Mouse (Mus musculus): ENCODE measurements around the gene Fap.

Fap gene

DNA sequence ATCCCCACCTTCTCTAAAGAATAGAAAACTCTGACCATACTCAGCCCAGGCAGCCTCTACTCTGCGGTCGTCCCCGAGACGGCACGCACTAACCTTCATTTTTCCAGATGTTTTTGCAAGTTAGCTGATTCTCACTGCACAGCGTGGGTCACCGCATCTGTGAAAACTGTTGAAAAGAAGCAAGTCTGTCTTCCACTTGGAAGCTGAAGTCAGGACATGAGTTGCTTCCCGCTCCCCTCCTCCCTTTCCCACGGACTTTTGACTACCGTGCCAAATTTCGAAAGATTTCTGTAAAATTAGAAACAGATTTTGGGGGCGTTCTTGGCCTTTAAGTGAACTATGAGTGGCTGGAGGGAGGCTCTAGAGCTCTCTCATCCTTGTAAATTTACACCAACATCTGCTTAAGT, at the start of gene Fap:
TSS of gene Fap (minus strand) at position 323 of the 407 bp plus-strand sequence.
- DNase-seq (ENCODE audit: low spot score) = no peak

DNA sequence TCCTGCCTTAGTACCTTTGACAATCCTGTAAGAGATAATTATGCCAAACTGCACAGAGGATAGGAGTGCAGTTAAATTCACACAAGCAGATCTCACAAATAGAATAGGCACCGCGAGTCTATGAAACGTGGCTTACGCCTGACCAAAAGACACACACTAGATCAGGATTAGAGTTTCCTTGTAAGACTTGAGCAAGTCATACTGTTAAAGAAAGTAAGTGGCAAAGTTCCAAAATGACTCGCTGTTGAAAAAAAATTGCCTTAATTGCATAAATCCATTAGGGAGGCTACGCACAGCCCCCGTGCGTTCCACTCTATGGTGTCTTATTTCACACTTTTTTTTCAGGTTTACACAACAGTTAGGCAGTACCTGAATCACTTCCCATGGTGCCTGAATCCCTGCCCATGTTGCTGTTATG, 49.2 kb upstream of the Fap start:
- no peak for DNase-seq (ENCODE audit: low spot score)

DNA sequence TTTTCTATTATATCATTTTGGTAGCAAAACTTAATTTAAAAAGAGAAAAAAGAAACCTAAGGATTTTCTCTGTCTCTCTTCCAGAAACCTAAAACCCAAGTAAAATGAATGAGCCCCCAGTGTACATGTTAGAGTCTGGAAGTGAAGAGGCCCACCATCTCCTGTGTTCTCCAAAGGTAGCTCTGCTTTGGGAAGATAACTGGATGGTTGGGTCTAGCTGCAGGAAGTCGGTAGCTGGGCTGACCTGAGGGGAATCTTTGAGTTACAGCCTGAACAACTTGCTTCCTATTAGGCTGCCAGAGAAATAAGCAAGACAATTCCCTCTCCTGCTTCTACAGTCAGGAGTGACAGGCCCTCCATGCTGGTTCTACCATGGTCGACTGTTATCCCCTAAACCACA, 45.8 kb upstream of the Fap start:
- DNase-seq (ENCODE audit: low spot score) = no peak

DNA sequence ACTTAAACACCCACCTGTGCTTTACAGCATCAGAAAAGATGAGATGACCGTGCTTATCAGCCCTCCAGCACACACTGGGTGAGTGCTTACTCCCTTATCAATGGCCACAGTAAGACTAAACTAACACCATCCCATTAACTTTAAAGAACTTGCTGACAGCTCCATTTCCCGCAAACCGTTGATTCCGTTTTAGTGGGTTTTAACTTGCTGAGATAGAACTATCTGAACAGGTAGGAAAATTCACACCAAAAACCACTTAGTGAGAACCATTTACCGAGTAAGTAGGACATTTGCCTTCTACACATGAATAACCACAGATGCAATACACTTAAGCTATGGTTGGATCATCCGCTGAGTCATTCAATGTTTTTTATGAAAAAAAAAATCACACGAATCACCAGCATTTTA, 45.1 kb upstream of the Fap start:
- DNase-seq (ENCODE audit: low spot score) = no peak

DNA sequence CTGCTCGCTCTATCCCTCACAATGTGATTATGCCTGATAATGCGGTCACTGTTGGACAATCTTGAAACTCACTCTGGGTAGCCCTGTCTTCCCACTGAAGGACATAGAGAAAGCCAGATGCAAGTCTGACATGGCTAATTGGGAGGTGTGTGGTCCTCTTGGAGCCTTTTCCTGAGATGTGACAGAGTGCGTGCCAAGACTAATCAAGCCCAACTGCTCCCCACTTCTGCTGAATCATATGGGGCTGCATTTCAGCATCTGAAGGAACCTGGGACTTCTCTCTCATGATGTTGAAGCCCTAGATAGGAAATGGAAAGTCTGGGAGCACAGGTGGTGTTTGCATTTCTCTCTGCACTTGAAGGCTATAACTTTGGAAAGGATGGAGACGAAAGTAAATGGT, 39.3 kb upstream of the Fap start:
- no peak for DNase-seq (ENCODE audit: low spot score)

DNA sequence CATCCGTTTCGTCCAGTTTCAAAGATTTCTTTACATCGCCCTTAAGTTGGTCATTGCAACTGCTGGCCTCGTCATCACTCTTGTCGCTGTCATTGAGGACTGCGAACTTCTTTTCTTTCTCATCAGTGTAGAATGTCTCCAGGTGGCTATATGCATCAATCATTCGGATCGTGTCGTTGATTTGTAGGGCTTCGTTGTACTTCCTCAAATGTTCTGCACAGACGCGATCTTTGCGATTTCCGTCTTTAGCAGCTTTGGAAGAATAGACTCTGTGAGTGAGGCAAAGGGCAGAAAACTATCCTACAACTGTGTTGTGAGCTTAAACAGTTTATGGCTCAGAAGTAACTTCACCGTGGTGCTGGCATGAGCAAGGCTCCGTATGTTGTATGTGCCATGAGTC, 32.3 kb upstream of the Fap start:
- no peak for DNase-seq (ENCODE audit: low spot score)

DNA sequence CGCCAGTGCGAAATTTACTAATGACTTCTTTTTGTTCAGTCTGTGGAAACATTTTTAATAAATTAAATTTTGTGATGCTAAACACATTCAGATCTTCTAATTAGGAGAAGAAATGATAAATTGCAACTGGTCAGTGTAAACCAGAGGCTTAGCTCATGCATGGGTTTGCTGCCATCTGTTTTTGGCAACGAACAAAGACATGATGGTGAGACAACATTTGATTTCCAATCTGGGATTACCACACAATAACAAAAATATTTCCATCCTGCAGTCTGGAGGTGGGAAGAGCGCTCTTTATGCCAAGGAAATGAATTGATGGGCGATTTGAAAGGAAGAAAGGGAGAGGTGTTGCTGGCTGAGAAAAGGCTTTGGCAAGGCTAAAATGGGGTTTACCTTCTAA, 29.7 kb upstream of the Fap start:
- DNase-seq (ENCODE audit: low spot score) = no peak

DNA sequence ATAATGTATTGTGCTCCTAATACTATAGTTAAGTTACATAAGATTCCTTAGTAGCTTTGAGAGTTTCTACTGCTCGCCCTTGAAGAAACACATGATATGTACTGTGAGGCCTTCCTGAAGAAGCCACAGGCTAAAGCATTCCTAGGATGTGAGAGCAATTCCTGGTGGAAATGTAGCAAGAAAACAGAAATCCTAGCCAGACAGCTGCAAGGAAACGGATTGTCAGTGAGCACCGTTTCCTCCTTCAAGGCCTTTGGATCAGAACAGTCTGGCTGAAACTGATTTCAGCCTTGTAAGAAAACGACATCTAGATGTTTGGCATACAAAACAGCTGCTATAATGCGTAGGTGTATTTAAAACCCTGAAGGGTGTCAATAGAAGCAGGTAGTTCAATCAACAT, 22.7 kb upstream of the Fap start:
- no peak for DNase-seq (ENCODE audit: low spot score)

DNA sequence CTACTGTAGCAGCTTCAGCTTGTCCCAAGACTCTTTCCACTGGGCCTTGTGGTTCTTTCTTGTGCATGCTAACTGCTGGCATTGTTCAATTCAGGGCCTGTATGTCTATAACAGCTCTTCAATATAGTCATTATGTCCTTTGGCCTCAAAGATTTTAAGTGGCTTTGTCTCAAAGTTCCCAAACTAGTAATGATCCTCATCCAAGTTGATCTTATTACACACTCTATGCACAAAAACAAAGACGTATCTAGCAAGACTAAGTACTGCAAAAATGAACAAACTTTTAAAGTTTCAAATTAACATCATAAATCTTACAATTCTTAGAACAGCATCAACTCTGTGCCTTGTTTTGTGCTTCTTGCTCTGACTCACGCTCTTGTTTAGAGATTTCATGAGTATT, 20.6 kb upstream of the Fap start:
- no peak for DNase-seq (ENCODE audit: low spot score)

DNA sequence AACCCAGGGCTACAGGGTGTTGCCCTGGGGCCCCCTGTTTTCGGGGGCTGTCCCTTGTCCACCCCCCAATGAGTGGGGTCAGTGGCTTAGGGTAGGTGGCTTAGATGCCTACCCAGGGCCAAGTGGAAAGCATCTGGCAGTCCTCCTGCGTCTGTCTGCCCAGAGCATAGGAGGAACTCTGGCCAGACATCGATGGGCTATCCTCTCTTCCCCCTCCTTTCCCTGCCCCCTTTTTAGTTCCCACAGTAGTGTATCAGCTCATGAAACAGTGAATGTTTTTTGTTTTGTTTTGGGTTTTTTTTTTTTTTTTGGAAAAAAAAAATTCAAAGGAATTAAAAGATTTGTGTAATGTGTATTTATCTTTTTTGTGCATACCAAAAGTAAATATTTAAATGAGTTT, 17.7 kb upstream of the Fap start:
- DNase-seq (ENCODE audit: low spot score) = no peak

DNA sequence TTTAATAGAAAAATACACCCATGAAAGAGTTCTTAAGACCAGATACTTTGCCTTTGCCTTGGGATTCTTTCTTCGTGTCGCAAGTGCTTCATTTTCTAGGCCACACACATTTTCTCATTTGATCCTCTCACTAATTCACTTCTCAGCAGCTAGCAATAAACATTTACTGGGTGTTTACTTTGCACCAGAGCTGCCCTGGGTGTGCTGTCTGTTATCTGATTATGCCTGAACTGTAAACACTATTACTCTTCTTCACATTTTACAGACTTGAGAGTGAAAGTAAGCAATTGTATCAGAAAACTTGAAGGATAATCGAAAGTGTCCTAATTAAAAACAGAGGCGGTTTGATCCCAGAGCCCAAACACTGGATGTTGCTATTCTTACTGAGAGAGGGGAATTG, 15.5 kb upstream of the Fap start:
- DNase-seq (ENCODE audit: low spot score) = no peak

DNA sequence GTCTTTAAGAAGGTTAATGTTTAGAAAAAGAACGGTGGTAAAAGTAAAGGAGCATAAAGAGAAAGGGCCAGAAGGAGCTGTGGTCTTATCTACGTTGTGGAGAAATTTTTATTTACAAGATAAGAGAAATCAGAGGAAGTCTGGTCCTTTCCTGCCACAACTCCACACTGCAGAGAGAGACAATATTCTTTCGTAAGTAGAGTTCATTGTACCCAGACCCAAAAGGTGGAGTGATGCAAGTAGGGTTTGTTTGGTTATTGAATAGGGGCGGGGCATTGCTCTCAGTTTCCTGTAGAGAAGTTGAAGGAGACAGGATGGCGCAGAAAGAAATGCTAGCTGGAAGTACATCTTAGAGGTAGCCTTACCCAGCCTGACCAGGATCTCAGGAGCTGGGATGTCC, 11.9 kb upstream of the Fap start:
- DNase-seq (ENCODE audit: low spot score) = no peak

DNA sequence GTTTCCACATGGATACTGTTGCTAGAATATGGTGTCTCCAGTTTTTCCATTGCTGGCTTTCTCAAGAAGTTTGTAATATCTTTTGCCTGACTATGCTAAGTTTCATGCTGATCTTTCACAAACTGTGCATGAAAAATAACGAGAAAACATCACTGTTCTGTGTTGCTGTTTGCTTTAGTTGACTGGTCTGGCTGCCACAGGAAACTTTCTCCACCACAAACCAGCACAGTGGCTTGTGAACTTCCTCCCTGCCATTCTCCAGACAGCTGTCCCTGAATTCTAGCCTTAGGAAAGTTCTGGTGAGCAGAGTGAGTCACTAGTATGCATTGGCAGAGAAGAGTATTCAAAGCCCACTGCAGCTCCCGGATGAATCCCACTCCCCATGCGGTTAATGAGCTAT, 1.1 kb upstream of the Fap start:
- no peak for DNase-seq (ENCODE audit: low spot score)

DNA sequence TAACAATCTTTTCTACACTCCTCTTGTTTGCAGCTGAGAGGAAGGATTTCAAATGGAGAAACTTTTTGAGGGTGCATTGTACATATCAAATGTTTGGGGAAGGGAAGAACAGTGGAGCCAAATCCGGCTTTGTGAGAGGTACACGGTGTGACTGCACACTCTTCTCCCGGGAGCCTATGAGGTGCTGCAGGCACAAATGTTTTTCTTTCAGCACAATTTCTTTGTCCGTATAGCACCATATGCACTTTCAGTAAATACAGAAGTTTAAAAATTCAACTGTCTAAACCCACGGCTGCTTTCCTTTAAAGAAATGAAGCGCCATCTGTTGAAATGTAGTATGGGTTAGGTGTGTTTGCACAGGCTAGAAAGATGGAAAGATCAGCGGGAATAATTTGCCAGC, 375 bp upstream of the Fap start:
- DNase-seq (ENCODE audit: low spot score) = no peak

DNA sequence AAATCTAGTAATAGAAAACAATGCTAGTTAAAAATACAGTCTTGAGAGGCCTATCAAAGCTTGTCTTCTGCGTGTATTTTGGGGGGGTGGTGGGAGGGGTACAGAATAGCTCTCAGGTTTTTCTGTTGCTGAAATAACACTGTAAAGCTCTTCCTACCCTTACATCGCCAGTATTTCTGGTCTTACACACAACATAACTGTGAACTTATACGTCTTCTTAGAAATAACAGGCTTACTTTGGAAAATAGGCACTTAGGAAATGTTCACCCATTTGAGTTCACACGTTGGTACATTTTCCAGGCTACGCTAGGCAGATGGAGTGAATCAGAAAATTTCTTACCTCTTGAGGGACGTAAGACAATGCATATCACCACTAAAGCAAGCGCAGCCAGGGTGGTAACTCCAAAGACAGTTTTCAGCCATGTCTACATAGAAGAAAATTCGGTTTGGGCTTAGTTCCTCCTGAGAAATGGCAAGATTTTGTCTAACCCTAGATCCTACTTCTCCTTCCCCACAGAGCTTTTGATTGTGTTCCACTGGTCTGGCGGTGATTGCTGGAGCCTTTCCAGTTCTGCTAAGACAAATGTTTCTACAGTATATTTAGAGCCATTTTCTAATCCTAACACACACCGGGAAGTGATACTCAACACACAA, 649 bp downstream of the Fap start:
- no peak for DNase-seq (ENCODE audit: low spot score)

DNA sequence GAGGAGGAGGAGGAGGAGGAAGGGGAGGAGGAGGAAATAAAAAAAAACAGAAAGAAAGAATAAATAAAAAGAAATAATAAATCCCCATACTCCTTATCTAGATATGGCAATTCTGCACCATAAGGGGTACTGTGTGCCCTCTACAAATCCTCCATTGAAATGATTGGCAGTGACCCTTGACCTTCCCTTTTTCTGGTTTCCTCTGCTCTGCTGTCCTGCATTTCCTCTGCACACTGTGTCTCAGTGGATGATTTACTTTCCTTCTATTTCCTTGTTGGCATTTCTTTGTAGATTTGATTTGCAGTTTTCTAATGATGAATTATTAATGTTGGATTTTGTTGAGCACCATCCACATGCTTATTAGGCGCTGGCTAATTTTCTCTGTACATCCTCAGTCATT, 9.2 kb downstream of the Fap start:
- DNase-seq (ENCODE audit: low spot score) = no peak

DNA sequence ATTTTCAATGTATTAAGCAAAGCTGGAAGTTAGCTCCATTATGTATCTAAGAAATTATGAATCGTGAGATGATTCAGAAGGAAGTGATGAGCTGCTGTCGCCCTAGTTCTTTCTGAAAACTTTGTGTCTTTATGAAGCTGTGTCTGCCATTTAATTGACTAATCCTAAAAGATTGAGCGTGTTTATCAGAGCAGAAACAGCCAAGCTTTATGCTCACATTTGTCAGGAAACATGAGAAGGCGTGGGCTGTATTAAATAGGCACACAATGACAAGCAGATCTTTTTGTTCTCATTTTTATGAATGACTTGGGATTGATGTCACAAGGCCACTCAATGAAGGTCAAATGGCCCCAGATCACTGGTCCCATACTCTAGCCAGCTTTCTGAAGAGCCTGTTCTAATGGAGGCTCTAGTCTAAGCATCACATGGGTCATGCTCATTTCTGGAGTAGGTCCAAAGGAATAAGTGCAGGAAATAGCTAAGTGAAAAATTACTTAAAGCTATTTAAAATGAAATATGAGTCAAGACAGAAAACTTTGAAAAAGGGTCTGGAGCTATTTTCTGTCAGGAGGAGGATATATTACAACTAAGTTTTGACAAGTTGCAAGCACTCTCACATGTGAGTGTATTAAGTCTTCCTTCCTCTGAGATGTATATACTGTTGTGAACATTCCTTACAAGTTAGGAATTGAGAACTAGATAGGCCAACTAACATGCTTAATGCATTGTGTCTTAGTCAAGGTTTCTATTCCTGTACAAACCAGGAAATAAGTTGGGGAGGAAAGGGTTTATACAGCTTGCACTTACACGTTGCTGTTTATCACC, 11.0 kb downstream of the Fap start:
- no peak for DNase-seq (ENCODE audit: low spot score)

DNA sequence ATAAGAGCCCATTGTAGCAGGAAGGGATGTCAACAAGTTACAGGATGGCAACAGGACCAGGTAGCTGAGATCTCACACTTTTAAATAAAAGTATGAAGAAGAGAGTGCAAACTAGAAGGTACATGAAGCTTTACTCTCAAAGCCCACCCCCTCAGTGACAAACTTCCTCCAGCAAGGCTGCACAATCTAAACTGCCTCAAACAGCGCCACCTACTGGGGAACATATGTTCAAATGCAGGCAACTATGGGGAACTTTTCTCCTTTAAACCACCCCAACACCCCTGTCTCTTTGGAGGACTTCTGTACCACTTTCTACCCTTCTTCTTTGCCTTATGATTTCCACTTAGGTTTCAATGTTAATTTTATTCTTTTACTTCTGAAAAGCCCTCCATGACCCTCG, 16.5 kb downstream of the Fap start:
- DNase-seq (ENCODE audit: low spot score) = no peak

DNA sequence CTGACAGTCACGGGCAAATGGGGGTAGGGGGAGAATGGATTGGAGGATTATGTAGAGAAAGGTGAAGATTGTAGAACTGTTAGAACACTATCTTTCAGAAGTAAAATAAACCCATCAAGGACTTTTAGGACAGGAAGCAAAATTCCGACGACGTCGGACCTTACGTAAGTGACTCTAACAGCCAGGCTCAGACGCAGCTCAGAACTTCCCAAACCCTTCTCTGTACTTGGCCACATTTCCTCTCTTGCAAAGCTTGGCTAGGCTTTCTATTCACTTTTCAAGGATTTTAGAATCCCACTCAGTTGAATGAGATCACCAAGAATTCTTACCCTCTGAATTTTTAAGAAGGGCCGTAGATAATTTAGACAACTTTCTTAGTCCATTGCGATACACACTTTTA, 17.5 kb downstream of the Fap start:
- no peak for DNase-seq (ENCODE audit: low spot score)

DNA sequence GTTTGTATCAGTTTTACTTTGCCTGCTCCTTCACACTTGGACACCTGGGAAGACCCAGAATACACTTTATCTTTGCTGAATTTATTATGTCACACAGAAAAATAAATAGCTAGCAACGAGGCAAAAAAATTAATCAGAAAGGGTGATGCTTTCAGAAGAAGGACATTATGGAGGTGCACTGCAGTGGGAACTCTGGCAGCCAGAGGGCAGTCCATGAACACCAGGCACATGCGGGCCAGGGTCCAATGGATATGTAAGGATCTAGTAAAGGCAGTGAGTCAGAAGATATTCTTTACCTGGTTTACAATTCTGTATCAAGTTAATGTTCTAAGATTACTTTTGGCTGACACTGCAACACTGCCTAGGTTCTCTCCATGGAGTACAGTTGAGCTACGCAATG, 24.2 kb downstream of the Fap start:
- DNase-seq (ENCODE audit: low spot score) = no peak

DNA sequence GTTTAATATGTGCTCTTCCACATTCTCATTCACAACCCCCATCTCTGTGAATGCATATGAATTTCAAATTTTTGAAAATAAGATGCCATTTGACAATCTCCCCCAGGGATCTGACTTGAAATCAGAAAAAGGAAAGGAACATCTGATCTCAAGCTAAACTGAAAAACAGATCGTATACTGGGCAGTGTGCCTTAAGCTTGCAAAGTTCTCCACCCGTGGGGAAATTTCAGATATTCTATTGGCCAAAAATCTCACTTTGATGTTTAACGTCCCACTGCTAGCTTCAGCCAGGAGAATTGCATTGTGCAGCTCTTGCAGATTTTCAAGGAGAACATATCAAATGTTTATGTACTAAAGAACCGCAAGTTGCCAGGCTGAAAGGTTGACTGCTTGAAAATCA, 24.7 kb downstream of the Fap start:
- DNase-seq (ENCODE audit: low spot score) = no peak

DNA sequence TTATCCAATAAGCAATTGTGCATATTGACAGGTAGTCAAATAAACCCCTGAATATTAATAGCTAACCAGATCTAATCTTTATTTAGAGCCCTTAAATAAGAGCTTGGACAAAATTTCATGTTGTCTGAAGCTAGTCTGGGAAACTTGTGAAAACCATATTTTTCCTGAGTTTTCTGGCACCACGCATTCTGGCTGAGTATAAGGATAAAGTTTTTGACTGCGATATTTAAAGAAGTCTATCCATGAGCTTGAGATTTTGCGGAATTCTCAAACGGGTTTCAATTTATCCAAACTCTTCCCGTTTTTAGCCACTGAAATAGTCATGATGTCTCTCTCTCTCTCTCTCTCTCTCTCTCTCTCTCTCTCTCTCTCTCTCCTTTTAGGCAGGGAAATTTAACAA, 25.8 kb downstream of the Fap start:
- no peak for DNase-seq (ENCODE audit: low spot score)

DNA sequence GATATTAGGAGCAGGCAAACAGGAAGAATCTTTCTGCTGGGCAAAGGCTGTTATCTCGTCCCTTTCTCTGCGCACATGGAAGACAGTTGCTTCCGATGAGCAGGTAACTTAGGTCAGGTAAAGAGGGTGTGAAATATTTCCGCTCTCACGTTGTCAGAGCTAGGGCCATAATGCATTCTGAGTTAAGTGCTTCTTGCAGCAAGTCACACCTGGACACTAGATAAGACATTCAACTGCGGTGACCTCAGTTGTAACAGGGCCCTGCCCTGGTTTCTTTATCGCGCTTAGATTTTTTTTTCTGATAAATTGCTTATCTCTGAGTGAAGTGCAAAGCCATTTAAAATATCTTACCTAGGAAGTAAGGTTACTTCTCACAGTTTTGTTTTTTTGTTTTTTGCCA, 38.4 kb downstream of the Fap start:
- no peak for DNase-seq (ENCODE audit: low spot score)

DNA sequence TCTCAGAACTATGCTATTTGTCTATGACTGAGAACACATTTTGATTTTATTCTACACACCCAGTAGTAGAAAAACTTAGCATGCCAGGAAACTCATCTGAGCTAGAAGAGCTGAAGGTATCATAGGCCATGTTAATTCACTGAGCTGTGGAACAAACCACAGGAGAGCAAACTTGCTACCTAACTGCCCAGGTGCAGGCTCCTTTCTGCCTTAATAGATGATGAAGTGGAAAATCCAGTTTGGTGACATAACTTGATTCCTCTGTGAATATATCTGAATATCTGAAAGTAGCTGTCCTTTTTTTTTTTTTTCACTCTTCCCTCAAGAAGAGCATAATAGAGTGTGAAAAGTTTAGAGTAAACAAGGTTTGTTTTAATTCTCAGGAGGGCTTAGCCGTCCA, 42.8 kb downstream of the Fap start:
- no peak for DNase-seq (ENCODE audit: low spot score)

Measured in MN1 (cell line).